Mouse (Mus musculus) stomach, postnatal 0 days (tissue): ENCODE measurements at regions not wholly inside any gene's neighbourhood (a gene's known extent, or its start where the extent isn't known, plus 50 kb on each side); places are given as distances from the start of the nearest gene placed in this dataset.

ENCODE experiments used
- ATAC-seq: fragments of 200-750 bp; cut with Nextera tagmentation; 2 replicates; pipeline ENCODE4 v1.8.0; 2017; ENCODE audit not compliant: low FRiP score, low TSS enrichment
- DNase-seq: peaks from one replicate; pipeline ENCODE4 v3.0.0-alpha.2; 2016; ENCODE audit warnings: low spot score
- H3K27ac ChIP-seq: fragments of 300-500 bp; sonication (generic); replicated peaks from 2 replicates; pipeline ENCODE4 v1.5.1; 2014; ENCODE audit warnings: mild to moderate bottlenecking, control low read depth
- H3K27me3 ChIP-seq: fragments of 300-500 bp; sonication (generic); 2 replicates; pipeline ENCODE4 v1.6.1; 2014; ENCODE audit warnings: low read length; ENCODE audit not compliant: control insufficient read depth, insufficient read depth
- H3K36me3 ChIP-seq: fragments of 300-500 bp; sonication (generic); 2 replicates; pipeline ENCODE4 v1.6.1; 2014; ENCODE audit warnings: low read length, mixed read lengths; ENCODE audit not compliant: control insufficient read depth, insufficient read depth
- H3K4me1 ChIP-seq: fragments of 300-500 bp; sonication (generic); replicated peaks from 2 replicates; pipeline ENCODE4 v1.6.1; 2014; ENCODE audit warnings: antibody characterized with exemption; ENCODE audit not compliant: control insufficient read depth, insufficient read depth
- H3K4me2 ChIP-seq: fragments of 300-500 bp; sonication (generic); replicated peaks from 2 replicates; pipeline ENCODE4 v1.6.1; 2014; ENCODE audit warnings: low read depth, mild to moderate bottlenecking, control low read depth, moderate library complexity
- H3K4me3 ChIP-seq: fragments of 300-500 bp; sonication (generic); 2 replicates; pipeline ENCODE4 v1.5.1; 2014; ENCODE audit warnings: low read depth, low read length, control low read depth
- H3K9ac ChIP-seq: fragments of 300-500 bp; sonication (generic); 2 replicates; pipeline ENCODE4 v1.6.1; 2014; ENCODE audit warnings: mild to moderate bottlenecking, low read length, control low read depth, mixed read lengths
- H3K9me3 ChIP-seq: fragments of 300-500 bp; sonication (generic); 2 replicates; pipeline ENCODE4 v1.6.1; 2016; ENCODE audit warnings: low read length; ENCODE audit not compliant: control insufficient read depth
- CTCF ChIP-seq: IDR thresholded peaks from 2 replicates; pipeline ENCODE4 v1.5.1; 2016; ENCODE audit warnings: antibody characterized with exemption, low read depth, mild to moderate bottlenecking, moderate library complexity
- EP300 ChIP-seq: optimal IDR thresholded peaks from 2 replicates; pipeline ENCODE3; 2016; ENCODE audit warnings: antibody characterized with exemption
- WGBS: fragments of 180-500 bp; shearing (Covaris S2); extraction: QIAGEN DNeasy Blood & Tissue Kit; methylation state at CpG from one replicate; pipeline ENCODE4 v1.1.7; 2014; 5-methylcytosine and 5-hydroxymethylcytosine counted together

GRCm38 (mm10) chr8:35070246-35070989, 695.2 kb upstream of the Gm19410 start:
- DNase-seq (no peak), ATAC-seq (no peak)
- no peak overlapping the region for H3K27ac ChIP-seq
- H3K4me1 ChIP-seq, result no peaks in the 10 kb centered on the region
- H3K9me3 ChIP-seq, result no peaks in the 10 kb centered on the region
- no peak overlapping the region for H3K4me2 ChIP-seq
- no peak for TF ChIP-seq CTCF
- no peaks in the 10 kb centered on the region for H3K36me3 ChIP-seq
- WGBS, result 62% methylated on average over 7 of the region's 7 CpGs
- no peak overlapping the region for H3K9ac ChIP-seq
- H3K27me3 ChIP-seq, result no peaks in the 10 kb centered on the region
- no peak overlapping the region for H3K4me3 ChIP-seq

GRCm38 (mm10) chr8:35075971-35076370, 689.6 kb upstream of the Gm19410 start:
- H3K27me3 ChIP-seq, result no peaks in the 10 kb centered on the region
- ATAC-seq (no peak), DNase-seq (no peak)
- H3K4me2 ChIP-seq, result no peak overlapping the region
- TF ChIP-seq EP300 (no peak), CTCF (no peak)
- no peaks in the 10 kb centered on the region for H3K36me3 ChIP-seq
- WGBS, result 84% methylated on average over 10 of the region's 10 CpGs
- no peak overlapping the region for H3K9ac ChIP-seq
- H3K4me3 ChIP-seq, result no peak overlapping the region
- no peaks in the 10 kb centered on the region for H3K9me3 ChIP-seq
- H3K27ac ChIP-seq, result no peak overlapping the region
- no peaks in the 10 kb centered on the region for H3K4me1 ChIP-seq

DNA sequence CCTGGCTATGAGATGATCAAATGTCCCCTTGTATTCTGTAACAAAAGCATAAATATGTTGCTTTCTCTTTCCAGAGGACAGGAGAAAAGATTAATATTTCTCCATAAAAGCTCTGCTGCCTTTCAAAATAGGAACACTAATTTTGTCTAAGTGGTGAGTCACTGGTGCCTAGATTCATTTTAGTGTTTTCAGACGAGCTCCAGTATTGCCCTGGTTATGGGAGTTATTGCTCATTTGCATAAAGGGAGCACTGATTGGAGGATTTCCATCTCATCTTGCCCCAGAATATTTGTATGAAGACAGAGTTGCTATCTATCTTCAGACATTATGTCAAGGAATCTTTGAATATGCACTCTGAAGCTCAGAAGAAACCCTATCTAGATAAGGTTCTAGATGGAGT, 682.4 kb upstream of the Gm19410 start:
- WGBS, result 31% methylated on average over 1 of the region's 1 CpGs
- H3K4me1 ChIP-seq, result no peaks in the 10 kb centered on the region
- no peak for ATAC-seq
- H3K9me3 ChIP-seq, result no peaks in the 10 kb centered on the region
- TF ChIP-seq CTCF (no peak), EP300 (no peak)
- H3K9ac ChIP-seq, result no peak overlapping the region
- no peaks in the 10 kb centered on the region for H3K36me3 ChIP-seq
- H3K27ac ChIP-seq, result no peak overlapping the region
- no peak overlapping the region for H3K4me2 ChIP-seq
- no peaks in the 10 kb centered on the region for H3K27me3 ChIP-seq
- DNase-seq, result no peak
- H3K4me3 ChIP-seq, result no peak overlapping the region

GRCm38 (mm10) chr8:35087070-35087469, 678.5 kb upstream of the Gm19410 start:
- 92% methylated on average over 2 of the region's 2 CpGs for WGBS
- TF ChIP-seq EP300 (no peak), CTCF (no peak)
- H3K9me3 ChIP-seq, result no peaks in the 10 kb centered on the region
- H3K9ac ChIP-seq, result no peak overlapping the region
- no peak overlapping the region for H3K4me3 ChIP-seq
- H3K4me1 ChIP-seq, result no peaks in the 10 kb centered on the region
- no peaks in the 10 kb centered on the region for H3K36me3 ChIP-seq
- no peak for DNase-seq
- H3K27ac ChIP-seq, result no peak overlapping the region
- no peak overlapping the region for H3K4me2 ChIP-seq
- no peak for ATAC-seq
- H3K27me3 ChIP-seq, result no peaks in the 10 kb centered on the region

DNA sequence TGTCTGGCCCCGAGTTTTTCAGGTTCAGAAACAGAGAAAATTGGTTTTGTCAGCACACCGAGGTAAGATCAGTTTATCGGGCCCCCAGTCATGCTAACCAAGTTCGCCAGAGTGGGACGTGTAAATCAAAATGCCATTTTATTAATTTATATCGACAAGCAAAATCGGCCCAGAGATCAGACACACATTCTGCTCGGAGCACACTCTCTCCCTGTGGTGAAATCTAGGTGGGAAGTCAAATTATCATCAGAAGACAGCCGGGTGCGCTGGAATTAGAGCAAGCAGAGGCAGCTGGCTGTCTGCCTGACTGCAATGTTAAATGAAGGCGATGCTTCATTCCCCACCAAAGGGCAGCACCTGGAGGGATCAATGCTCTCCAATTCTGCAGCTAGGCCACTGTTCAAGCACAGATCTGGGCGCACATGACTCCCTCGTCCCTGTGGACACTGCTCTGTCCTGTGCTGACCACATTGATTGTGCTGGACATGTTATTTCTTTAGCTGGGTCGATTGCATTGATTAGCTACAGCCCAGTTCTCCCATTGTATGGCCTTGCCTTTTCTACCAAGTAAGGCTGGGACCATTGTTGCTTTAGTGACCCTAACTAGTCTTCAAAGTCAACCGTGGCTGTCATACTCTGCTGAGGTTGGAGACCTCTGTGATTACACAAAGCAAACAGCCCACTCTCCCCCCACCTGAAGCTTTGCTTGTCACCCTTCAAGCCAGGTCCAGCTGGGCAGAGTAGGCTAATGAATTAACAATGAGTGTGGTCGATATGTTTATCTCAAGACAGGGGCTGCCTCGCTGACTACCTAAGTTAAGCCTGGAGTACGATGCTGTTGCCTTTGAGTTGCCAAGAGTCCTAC, 677.0 kb upstream of the Gm19410 start:
- ATAC-seq (no peak), DNase-seq (no peak)
- no peaks in the 10 kb centered on the region for H3K4me1 ChIP-seq
- H3K4me2 ChIP-seq, result no peak overlapping the region
- no peak overlapping the region for H3K9ac ChIP-seq
- H3K27ac ChIP-seq, result no peak overlapping the region
- no peak for TF ChIP-seq EP300
- TF ChIP-seq CTCF, result no peak
- no peak overlapping the region for H3K4me3 ChIP-seq
- no peaks in the 10 kb centered on the region for H3K27me3 ChIP-seq
- H3K36me3 ChIP-seq, result no peaks in the 10 kb centered on the region
- no peaks in the 10 kb centered on the region for H3K9me3 ChIP-seq
- WGBS, result 74% methylated on average over 18 of the region's 18 CpGs

GRCm38 (mm10) chr8:35089519-35089918, 676.1 kb upstream of the Gm19410 start:
- H3K9me3 ChIP-seq, result no peaks in the 10 kb centered on the region
- no peak for DNase-seq
- H3K4me3 ChIP-seq, result no peak overlapping the region
- 86% methylated on average over 8 of the region's 8 CpGs for WGBS
- H3K4me2 ChIP-seq, result no peak overlapping the region
- no peak overlapping the region for H3K9ac ChIP-seq
- no peak for ATAC-seq
- no peak overlapping the region for H3K27ac ChIP-seq
- no peaks in the 10 kb centered on the region for H3K4me1 ChIP-seq
- H3K36me3 ChIP-seq, result no peaks in the 10 kb centered on the region
- TF ChIP-seq EP300, result no peak
- no peaks in the 10 kb centered on the region for H3K27me3 ChIP-seq
